Mouse (Mus musculus) gastrocnemius, postnatal 4 days (tissue): ENCODE data around the gene Cidec. TPM values are rescaled to one million over a fixed set of nuclear protein-coding genes. Genes with fewer than 3 reads are reported as not detected.
A peak's percentile ranks its signal among the peaks of the same experiment; 100 is the strongest.

Source experiments
- DNase-seq, 2 experiments: peaks; one replicate each; pipeline ENCODE4 v3.0.0; 2021 to 2022; ENCODE audit warnings: low spot score in 2 of 2, mixed read lengths in 2 of 2
- long read RNA-seq, 2 experiments: library from polyadenylated mRNA; stranded (forward); transcript quantifications; one replicate each; pipeline ENCODE4 v2.0.0; 2021
- total RNA-seq, 2 experiments: library from RNA; stranded (reverse); gene quantifications; 2 replicates each; pipeline ENCODE4 v1.2.3; 2021

Cidec gene
- total RNA-seq: 10 to 100 TPM; 12.4 to 25.1 TPM
- long read RNA-seq, experiment 1, transcript Cidec-203 (6 exons, 785 nt): minor isoform, 9 of 67 reads
- long read RNA-seq, experiment 1, transcript Cidec-201 (6 exons, 1,703 nt): minor isoform, 21 of 67 reads
- long read RNA-seq, experiment 1, transcript Cidec-202 (6 exons, 1,720 nt): major isoform, 29 of 67 reads
- long read RNA-seq, experiment 1, partial matches to known transcripts: 4 of 67 reads
- long read RNA-seq, experiment 1, other reads (novel, unspliced or antisense): 4 of 67 reads
- long read RNA-seq, experiment 2, transcript Cidec-203 (6 exons, 785 nt): minor isoform, 6 of 70 reads
- long read RNA-seq, experiment 2, transcript Cidec-201 (6 exons, 1,703 nt): minor isoform, 10 of 70 reads
- long read RNA-seq, experiment 2, transcript Cidec-202 (6 exons, 1,720 nt): major isoform, 35 of 70 reads
- long read RNA-seq, experiment 2, partial matches to known transcripts: 8 of 70 reads
- long read RNA-seq, experiment 2, other reads (novel, unspliced or antisense): 11 of 70 reads

GRCm38 (mm10) chr6:113435664-113436205 lies at the start of gene Cidec:
Gene Cidec, minus strand, starts transcription at chr6:113435760.
- no peak for DNase-seq

DNA sequence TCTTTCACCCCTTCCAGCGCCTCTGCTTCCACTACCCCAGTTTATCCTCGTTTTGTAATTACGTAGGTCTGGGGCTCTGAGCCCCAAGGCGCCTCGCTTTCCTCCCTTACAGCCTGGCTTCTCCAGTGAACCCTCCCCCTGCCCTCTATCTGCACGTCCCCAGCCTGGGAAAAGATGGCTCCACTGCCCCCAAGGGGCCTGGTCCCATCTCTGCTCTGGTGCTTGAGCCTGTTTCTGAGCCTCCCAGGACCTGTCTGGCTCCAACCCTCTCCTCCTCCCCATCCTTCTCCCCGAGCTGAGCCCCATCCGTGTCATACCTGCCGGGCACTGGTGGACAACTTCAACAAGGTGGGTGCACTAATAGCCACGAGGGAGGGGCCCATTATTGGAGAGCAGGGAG lies 48.2 kb upstream of the Cidec start:
- DNase-seq: no peak

- DNase-seq: peak; percentile 72 to 91
Measured at GRCm38 (mm10) chr6:113483100-113483615, 47.6 kb upstream of the Cidec start, which contains the start of gene Creld1. Gene Creld1, plus strand, starts transcription at chr6:113483297.

- no peak for DNase-seq
Measured at GRCm38 (mm10) chr6:113482477-113483099, 47.0 kb upstream of the Cidec start.

DNA sequence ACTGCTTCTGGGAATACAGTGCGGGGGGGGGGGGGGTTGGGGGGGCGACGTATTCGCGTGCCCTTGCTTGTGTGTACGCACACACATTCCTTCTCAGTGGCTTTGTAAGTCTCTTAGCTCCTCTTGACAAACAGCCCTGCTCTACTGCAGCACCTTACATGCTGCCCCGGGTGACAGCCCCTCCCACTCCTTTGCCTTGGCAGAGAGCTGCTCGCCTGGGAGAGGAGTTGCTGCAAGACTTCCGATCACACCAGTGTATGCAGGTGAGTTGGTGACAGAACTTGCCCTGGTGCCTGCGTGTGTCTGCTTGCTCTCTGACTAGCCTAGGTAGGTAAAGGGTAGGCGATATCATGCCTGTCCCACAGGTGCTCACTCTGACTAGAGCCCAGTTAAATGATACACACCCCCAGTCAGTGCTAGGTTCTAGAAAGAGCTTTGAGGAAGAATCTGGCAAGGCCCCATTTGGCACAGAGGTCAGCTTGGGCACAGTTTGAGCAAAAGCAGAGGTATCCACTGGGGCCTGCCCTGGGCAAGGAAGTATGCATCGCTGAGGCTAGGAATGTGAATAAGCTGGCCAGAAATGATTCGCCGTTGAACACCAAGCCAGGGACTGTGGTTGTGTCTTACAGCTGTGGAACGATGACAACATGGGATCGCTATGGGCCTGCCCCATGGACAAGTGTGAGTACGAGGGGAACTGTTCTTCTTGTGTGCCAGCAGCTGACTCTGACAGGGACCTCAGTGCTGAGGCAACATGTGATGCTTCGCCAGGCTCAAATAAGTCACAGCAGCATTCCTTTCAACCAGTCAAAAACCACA lies 45.2 kb upstream of the Cidec start:
- DNase-seq: no peak

DNA sequence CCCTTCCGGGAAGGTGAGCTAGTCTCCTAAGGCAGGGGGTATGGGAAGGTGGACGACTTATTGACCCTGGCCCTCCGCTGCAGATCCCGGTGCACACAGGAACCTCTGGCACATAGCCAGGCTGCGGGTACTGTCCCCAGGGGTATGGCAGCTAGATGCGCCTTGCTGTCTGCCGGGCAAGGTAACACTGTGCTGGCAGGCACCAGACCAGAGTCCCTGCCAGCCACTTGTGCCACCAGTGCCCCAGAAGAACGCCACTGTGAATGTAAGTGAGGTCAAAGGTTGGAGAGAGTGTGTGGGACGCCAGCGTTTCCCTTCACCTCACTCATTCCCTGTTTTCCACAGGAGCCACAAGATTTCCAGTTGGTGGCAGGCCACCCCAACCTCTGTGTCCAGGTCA lies 43.3 kb upstream of the Cidec start:
- DNase-seq: no peak

- no peak for DNase-seq
Measured at GRCm38 (mm10) chr6:113477353-113477752, 41.8 kb upstream of the Cidec start.

DNA sequence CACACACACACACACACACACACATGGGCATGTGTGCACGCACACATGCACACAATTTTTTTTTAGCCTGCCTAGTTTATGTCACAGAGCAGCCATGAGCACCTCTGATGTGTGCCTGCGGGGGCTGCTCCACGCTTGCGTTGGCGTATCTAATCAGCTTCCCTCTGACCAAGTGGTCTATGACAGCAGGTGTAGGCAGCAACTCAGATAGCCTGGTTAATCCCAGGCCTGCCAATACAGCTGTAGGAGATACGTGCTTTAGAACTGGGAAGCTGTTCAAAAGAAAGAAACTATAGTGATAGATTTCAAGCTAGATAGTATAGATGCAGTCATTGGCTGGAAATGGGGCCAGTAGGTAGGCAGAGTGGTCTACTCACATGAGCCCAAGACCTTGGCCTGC lies 38.2 kb upstream of the Cidec start:
- no peak for DNase-seq

GRCm38 (mm10) chr6:113473246-113473645 lies 37.7 kb upstream of the Cidec start:
- no peak for DNase-seq

DNA sequence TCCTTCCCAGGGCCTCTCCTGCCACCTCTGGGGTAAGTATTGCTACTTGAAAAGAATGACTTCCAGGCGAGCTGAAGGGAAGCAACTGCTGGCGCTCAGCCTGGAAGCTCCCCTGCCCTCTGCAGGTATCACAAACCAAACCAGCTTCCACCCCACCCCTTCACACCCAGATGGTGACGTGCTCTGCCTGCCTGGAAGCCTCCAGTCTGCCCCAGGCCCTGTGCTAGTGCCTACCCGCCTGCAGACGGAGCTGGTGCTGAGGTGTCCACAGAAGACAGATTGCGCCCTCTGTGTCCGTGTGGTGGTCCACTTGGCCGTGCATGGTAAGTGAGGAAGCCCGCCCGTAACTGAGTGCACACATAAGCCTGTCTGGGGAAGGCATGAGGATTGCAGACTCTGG lies 36.5 kb upstream of the Cidec start:
- no peak for DNase-seq

DNA sequence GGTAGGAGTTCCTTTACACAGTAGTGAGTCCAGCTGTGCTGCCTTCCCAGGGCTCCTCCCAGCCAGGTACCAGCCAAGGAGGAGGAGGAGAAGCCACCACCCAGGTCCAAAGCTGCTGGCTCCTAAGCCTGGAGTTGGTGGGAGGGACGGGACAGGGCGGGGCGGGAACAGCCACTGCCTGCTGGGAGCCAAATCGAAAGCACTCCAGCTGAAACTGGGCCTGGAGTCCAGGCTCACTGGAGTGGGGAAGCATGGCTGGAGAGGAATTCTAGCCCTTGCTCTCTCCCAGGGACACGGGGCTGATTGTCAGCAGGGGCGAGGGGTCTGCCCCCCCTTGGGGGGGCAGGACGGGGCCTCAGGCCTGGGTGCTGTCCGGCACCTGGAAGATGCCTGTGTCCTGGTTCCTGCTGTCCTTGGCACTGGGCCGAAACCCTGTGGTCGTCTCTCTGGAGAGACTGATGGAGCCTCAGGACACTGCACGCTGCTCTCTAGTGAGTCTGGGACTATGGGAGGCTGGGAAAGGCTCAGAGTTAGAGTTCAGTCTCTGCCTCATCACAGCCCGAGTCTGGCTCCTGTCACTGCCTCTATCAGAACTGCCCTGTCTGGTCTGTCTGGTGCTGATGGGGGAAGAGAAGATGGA lies 35.9 kb upstream of the Cidec start, which contains the start of gene Il17rc:
Gene Il17rc, plus strand, starts transcription at position 131 of the 640 bp plus-strand sequence.
- peak in 1 of 2 experiments; percentile 69 for DNase-seq

DNA sequence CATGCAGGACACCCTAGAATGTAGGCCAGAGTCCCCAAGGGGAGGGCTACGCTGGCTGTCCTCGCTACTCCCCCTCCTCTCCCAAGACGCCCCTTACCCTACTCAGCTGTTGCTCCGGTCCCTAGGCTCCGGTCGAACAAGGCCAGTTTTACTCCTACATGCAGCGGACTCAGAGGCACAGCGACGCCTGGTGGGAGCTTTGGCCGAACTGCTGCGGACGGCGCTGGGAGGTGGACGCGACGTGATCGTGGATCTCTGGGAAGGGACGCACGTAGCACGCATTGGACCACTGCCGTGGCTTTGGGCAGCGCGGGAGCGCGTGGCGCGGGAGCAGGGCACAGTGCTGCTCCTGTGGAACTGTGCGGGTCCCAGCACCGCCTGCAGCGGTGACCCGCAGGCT lies 33.9 kb upstream of the Cidec start:
- peak; percentile 67 to 79 for DNase-seq

DNA sequence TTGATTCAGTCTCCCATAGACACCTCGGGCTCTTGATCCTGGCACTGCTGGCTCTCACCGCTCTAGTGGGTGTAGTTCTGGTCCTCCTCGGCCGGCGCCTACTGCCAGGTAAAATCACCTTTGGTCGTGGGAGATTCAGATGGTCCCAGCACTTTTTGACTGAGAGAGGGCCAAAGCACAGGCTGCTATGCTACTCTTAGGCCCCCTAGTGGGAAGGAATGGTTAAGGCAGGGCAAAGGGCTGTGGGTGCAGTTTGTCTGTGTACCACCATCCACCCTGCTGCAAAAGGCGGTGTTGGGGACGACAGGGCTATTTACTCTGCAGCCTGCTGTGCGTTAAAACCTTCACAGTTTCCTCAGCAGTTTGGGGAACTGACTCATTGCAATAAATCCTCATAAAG lies 33.5 kb upstream of the Cidec start:
- peak in 1 of 2 experiments; percentile 67 for DNase-seq

DNA sequence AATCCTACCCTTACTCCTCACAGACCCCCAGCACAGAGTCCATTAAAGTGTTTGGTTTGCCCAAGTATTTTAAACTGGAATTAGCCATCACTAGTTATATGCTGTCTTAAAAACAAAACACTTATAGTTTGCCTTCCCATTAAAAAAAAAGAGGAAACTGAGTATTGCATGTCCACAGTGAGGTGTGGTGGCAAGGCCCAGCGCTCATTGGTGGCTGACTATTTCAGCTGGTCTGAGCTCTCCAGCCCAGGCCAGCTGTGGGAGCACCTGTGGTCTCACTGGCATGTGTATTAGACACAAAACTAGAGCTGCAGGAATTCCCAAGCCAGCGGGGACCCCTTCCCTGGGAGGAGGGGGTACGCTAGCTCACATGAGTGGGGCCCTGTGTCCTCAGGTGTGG lies 33.0 kb upstream of the Cidec start:
- no peak for DNase-seq

GRCm38 (mm10) chr6:113465602-113466001 lies 30.0 kb upstream of the Cidec start:
- peak in 1 of 2 experiments; percentile 33 for DNase-seq

DNA sequence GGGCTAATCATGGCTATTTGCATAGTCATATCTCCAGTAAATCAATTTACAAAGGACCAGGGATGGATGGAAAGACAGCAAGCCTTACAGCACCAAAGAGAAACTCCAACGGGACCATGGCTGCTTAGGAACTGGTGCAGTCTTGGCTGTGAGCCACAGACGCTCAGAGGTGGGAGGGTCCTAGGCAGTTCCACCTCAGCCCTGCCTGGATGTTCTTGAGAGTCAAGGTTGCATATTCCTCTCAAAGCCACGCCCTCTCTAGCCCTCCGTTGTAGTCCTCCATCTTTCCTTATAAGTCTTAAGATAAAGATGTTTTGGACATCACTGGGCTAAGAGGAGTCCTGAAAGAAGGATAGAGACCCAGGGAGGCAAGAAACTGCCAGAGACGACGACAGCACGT lies 28.5 kb upstream of the Cidec start:
- DNase-seq: no peak

DNA sequence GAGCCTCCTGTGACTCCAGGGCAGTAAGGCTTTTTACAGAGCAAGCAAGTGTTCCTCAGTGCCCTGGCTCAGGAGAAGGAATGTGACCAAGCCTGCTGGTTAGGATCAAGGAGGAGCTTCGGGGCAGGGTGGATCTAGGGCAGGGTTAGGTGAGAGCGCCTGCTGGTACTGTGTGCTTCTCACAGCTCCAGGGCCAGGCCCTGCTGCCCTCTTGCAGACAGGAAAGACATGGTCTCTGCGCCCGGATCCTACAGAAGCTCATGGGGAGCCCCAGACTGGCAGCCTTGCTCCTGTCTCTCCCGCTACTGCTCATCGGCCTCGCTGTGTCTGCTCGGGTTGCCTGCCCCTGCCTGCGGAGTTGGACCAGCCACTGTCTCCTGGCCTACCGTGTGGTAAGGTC lies 23.1 kb upstream of the Cidec start:
- no peak for DNase-seq

DNA sequence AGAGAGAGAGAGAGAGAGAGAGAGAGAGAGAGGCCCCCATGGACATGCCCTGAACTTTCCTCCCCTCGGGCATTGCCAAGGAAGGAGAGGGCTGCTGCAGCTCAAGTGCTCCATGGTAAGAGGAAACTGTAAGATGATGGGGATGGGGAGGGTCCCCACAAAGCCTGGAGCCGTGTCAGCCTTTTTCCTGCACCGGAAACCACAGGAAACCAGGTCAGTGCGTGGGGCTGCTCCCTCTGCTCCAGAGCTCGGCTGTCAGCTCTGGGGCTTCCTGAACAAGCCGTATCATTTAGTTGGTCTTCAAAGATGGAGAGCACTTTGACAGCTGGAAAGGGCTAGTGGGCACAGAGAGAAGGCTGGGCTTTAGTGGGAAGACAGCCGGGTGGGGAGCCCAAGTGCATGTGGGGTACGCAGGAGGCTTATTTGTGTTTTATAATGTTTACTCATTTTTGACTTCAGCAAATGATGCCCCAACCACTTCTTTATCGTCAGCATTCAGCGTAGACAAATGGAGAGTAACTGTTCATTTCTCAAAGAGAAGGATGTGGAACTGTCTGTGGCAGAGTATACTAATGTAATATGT lies 22.5 kb upstream of the Cidec start, which contains the start of gene Il17re:
Gene Il17re, plus strand, starts transcription at position 533 of the 583 bp plus-strand sequence.
- no peak for DNase-seq

- no peak for DNase-seq
Measured at GRCm38 (mm10) chr6:113455007-113455406, 19.4 kb upstream of the Cidec start.

GRCm38 (mm10) chr6:113451839-113452238 lies 16.3 kb upstream of the Cidec start:
- DNase-seq: peak in 1 of 2 experiments; percentile 28
